Mouse (Mus musculus): ENCODE measurements around the gene Kctd14.

DNA sequence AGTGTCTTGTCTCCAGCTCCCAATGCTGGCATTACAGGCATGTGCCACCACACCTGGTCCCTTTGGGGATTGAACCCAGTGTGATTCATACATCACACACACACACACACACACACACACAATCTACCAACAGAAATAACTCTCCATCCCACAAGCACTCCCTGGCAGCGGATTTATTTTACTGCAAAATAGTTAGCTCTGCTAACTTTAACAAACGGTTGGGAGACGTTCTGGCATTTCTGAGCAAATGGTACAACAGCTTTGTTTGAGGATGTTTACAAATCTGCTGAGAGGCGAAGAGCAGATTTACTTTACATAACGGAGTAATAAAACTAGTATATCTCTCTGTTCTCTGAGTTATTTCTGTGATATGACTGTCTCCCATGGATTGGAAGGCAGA lies 21.9 kb downstream of the Kctd14 start:
- TF ChIP-seq CTCF (IDR thresholded peaks at IDR 0.05; ENCODE audit: low read depth) = no peak
- TF ChIP-seq EP300 (optimal IDR thresholded peaks at IDR 0.05) = no peak
